Mouse (Mus musculus): ENCODE measurements at regions not wholly inside any gene's neighbourhood (a gene's known extent, or its start where the extent isn't known, plus 50 kb on each side); places are given as distances from the start of the nearest gene placed in this dataset.

- H3K27ac ChIP-seq, result no peak overlapping the region
- TF ChIP-seq CTCF (IDR thresholded peaks at IDR 0.05), result no peak
- H3K4me3 ChIP-seq, result no peak overlapping the region
- intact Hi-C loops (cut with DNase I), result no loop called here
- DNase-seq (ENCODE audit: extremely low spot score in 1 of 2, low spot score in 2 of 2), result no peak
Observed at GRCm38 (mm10) chr10:39230634-39231410, 67.2 kb upstream of the Ccn6 start.

GRCm38 (mm10) chr10:39229233-39229632 lies 65.6 kb upstream of the Ccn6 start:
- intact Hi-C loops (cut with DNase I), result no loop called here
- DNase-seq (ENCODE audit: extremely low spot score in 1 of 2, low spot score in 2 of 2), result no peak

DNA sequence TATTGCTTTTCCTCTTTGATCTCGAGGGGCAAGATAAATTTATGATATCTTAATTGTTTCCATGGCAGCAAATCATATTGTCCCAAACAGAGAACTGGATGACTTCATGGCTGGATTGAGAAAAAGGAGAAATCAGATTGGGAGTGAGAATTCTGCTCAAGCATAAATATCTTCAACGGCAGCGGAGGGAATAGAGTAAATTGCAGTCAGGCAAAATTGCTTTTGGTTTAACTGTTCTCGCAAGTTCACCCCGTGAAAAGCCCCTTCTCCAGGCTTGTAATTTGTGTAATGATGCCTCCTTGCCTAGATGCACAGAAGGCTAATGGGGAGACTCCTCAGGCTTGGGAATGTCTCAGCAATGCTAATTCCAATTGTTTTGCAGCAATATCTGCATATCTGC lies 64.4 kb upstream of the Ccn6 start:
- Histone ChIP-seq H3K4me3 (peak overlapping the region; percentile 21; the same call in 1 of the 2 replicates), H3K27ac (no peak overlapping the region)
- TF ChIP-seq CTCF (IDR thresholded peaks at IDR 0.05), result no peak
- DNase-seq (ENCODE audit: extremely low spot score in 1 of 2, low spot score in 2 of 2), result no peak
- intact Hi-C loops (cut with DNase I), result no loop called here

More at GRCm38 (mm10) chr10:39229233-39229632, 65.6 kb upstream of the Ccn6 start:
- no peak for TF ChIP-seq CTCF (IDR thresholded peaks at IDR 0.05)
- no peak overlapping the region for H3K27ac ChIP-seq
- no peak overlapping the region for H3K4me3 ChIP-seq

DNA sequence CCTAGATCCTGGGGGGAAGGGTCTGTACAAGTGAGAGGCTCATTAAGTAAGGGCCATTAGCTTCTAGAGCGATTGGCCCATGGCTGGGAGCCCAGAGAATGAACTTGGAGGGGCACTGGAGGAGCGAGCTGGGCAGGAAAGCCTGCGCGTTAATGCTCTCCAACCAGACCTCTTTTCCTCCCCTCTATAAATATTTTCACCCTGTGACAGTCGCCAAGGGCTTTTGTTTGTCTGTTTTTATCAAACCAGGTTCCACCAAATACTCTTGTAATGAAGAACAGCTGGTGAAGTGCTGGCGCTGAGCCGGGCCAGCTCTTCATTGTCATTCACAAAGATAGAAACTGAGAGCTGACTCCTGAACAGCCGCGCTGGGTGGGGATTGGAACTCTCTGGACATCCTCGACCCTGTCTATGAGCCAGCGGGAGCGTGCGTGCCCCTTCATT lies 63.9 kb upstream of the Ccn6 start:
- no peak for TF ChIP-seq CTCF (IDR thresholded peaks at IDR 0.05)
- Histone ChIP-seq H3K27ac (no peak overlapping the region), H3K4me3 (peak overlapping the region; percentile 21; the same call in 1 of the 2 replicates)
- DNase-seq (ENCODE audit: extremely low spot score in 1 of 2, low spot score in 2 of 2), result no peak
- intact Hi-C loops (cut with DNase I), result no loop called here

GRCm38 (mm10) chr10:39226518-39226917 lies 62.9 kb upstream of the Ccn6 start:
- no peak for DNase-seq (ENCODE audit: extremely low spot score in 1 of 2, low spot score in 2 of 2)
- TF ChIP-seq CTCF (IDR thresholded peaks at IDR 0.05), result no peak
- intact Hi-C loops (cut with DNase I), result no loop called here
- H3K4me3 ChIP-seq, result no peak overlapping the region
- H3K27ac ChIP-seq, result no peak overlapping the region

DNA sequence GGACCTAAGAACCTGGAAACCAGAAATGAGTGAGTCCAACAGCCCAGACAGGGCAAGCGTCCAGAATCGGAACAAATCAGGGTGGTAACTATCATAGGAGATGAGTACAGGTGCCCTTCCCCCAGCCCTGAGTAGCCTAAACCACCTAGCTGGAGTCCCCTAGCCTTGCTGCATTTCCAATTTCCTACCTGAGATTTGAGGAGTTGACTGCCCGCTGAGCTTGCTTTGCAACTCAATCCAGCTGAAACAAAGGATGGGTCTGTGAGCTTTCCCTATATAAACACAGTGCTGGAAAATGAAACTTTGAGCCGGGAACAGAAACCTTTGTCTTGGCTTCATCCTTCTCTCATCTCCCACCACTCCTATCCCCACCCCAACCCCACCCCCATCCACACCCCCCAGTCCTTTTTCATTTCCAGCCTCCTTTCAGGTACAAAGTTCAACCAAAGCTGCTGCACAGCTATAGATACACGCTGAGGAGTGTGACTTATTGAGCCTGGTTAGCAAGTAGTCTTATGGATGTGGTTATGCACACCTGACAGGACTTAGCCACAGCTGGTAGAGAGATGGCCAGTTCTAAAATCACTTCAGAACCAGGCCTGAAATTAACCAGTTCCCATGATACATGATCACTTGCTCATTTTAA lies 61.0 kb upstream of the Ccn6 start:
- Histone ChIP-seq H3K27ac (no peak overlapping the region), H3K4me3 (no peak overlapping the region)
- DNase-seq (ENCODE audit: extremely low spot score in 1 of 2, low spot score in 2 of 2), result no peak
- TF ChIP-seq CTCF (IDR thresholded peaks at IDR 0.05), result no peak
- intact Hi-C loops (cut with DNase I), result no loop called here

GRCm38 (mm10) chr10:39221028-39221427 lies 57.4 kb upstream of the Ccn6 start:
- DNase-seq (ENCODE audit: extremely low spot score in 1 of 2, low spot score in 2 of 2), result no peak
- no peak overlapping the region for H3K4me3 ChIP-seq
- no peak for TF ChIP-seq CTCF (IDR thresholded peaks at IDR 0.05)
- intact Hi-C loops (cut with DNase I), result no loop called here
- no peak overlapping the region for H3K27ac ChIP-seq

- intact Hi-C loops (cut with DNase I), result no loop called here
- no peak overlapping the region for H3K4me3 ChIP-seq
- H3K27ac ChIP-seq, result no peak overlapping the region
- DNase-seq (ENCODE audit: extremely low spot score in 1 of 2, low spot score in 2 of 2), result no peak
- TF ChIP-seq CTCF (IDR thresholded peaks at IDR 0.05), result no peak
Observed at GRCm38 (mm10) chr10:39219366-39219765, 55.8 kb upstream of the Ccn6 start.

GRCm38 (mm10) chr10:39218151-39218550 lies 54.6 kb upstream of the Ccn6 start:
- intact Hi-C loops (cut with DNase I), result no loop called here
- no peak overlapping the region for H3K4me3 ChIP-seq
- TF ChIP-seq CTCF (IDR thresholded peaks at IDR 0.05), result no peak
- no peak for DNase-seq (ENCODE audit: extremely low spot score in 1 of 2, low spot score in 2 of 2)
- no peak overlapping the region for H3K27ac ChIP-seq

- no peak for DNase-seq (ENCODE audit: extremely low spot score in 1 of 2, low spot score in 2 of 2)
- intact Hi-C loops (cut with DNase I), result no loop called here
- Histone ChIP-seq H3K27ac (no peak overlapping the region), H3K4me3 (no peak overlapping the region)
- no peak for TF ChIP-seq CTCF (IDR thresholded peaks at IDR 0.05)
Observed at GRCm38 (mm10) chr10:39216142-39216904, 52.7 kb upstream of the Ccn6 start.

- Histone ChIP-seq H3K4me3 (no peak overlapping the region), H3K27ac (no peak overlapping the region)
- TF ChIP-seq CTCF (IDR thresholded peaks at IDR 0.05), result no peak
- intact Hi-C loops (cut with DNase I), result no loop called here
- no peak for DNase-seq (ENCODE audit: extremely low spot score in 1 of 2, low spot score in 2 of 2)
Observed at GRCm38 (mm10) chr10:39214563-39214962, 51.0 kb upstream of the Ccn6 start.
